Mouse (Mus musculus): Measurements from ENCODE around the gene Dip2b. TPM values are rescaled to one million over a fixed set of nuclear protein-coding genes. Genes with fewer than 3 reads are reported as not detected.

The Dip2b gene
- total and polyA plus RNA-seq, 3 experiments, result 13.9 to 68.9 (median 15.4) TPM

GRCm38 (mm10) chr15:100199790-100200189 lies 161.3 kb downstream of the Dip2b start:
- no peaks in the 10 kb centered on the region for H3K27me3 ChIP-seq (ENCODE audit: control insufficient read depth in 1 of 2, insufficient read depth in 2 of 2, low read length in 2 of 2)

GRCm38 (mm10) chr15:100201806-100202205 lies 163.3 kb downstream of the Dip2b start:
- Histone ChIP-seq H3K27ac (ENCODE audit: control insufficient read depth, low read depth, low read length) (no peak overlapping the region), H3K9me3 (replicated peaks; ENCODE audit: insufficient read depth, low read length) (no peaks in the 10 kb centered on the region), H3K4me3 (ENCODE audit: control insufficient read depth in 1 of 2, insufficient read depth in 1 of 2, low read depth in 2 of 2, low read length in 2 of 2) (no peak overlapping the region), H3K9ac (ENCODE audit: control insufficient read depth, low read depth, low read length, poor library complexity, severe bottlenecking) (no peak overlapping the region), H3K79me2 (ENCODE audit: control insufficient read depth, insufficient read depth, low read length, poor library complexity) (no peaks in the 10 kb centered on the region), H3K4me1 (ENCODE audit: control insufficient read depth in 1 of 2, insufficient read depth in 2 of 2, low read length in 2 of 2) (no peaks in the 10 kb centered on the region), H3K36me3 (ENCODE audit: control insufficient read depth in 1 of 2, insufficient read depth in 2 of 2, low read length in 2 of 2) (no peaks in the 10 kb centered on the region), H3K27me3 (ENCODE audit: control insufficient read depth in 1 of 2, insufficient read depth in 2 of 2, low read length in 2 of 2) (no peaks in the 10 kb centered on the region)
- no peak for DNase-seq (ENCODE audit: low read depth, low spot score)
- no peak for TF ChIP-seq MAFK (IDR thresholded peaks at IDR 0.05; ENCODE audit: borderline replicate concordance, low read depth, low read length)
- TF ChIP-seq POLR2A (IDR thresholded peaks at IDR 0.05; ENCODE audit: control insufficient read depth in 1 of 2, insufficient read depth in 1 of 2, low read depth in 1 of 2, low read length in 2 of 2, poor library complexity in 1 of 2), result no peak
- TF ChIP-seq NELFE (IDR thresholded peaks at IDR 0.05; ENCODE audit: low read depth, low read length), result no peak
- TF ChIP-seq ELF1 (IDR thresholded peaks at IDR 0.05; ENCODE audit: low read depth, low read length), result no peak
- no peak for TF ChIP-seq RCOR1 (IDR thresholded peaks at IDR 0.05; ENCODE audit: low read depth, low read length)
- TF ChIP-seq TBP (IDR thresholded peaks at IDR 0.05; ENCODE audit: low read depth, low read length), result no peak
- TF ChIP-seq UBTF (IDR thresholded peaks at IDR 0.05; ENCODE audit: borderline replicate concordance, insufficient read depth, low read depth, low read length), result no peak
- no peak for TF ChIP-seq HCFC1 (IDR thresholded peaks at IDR 0.05; ENCODE audit: low read depth, low read length)
- TF ChIP-seq CHD1 (IDR thresholded peaks at IDR 0.05; ENCODE audit: low read depth, low read length), result no peak
- no peak for TF ChIP-seq MEF2A (IDR thresholded peaks at IDR 0.05; ENCODE audit: extremely low read depth, insufficient replicate concordance, low read depth, low read length, poor library complexity, severe bottlenecking)
- TF ChIP-seq SIN3A (IDR thresholded peaks at IDR 0.05; ENCODE audit: low read length), result no peak
- no peak for TF ChIP-seq SMC3 (IDR thresholded peaks at IDR 0.05; ENCODE audit: low read depth, low read length)
- no peak for TF ChIP-seq CHD2 (IDR thresholded peaks at IDR 0.05; ENCODE audit: low read length)
- TF ChIP-seq MYB (IDR thresholded peaks at IDR 0.05; ENCODE audit: low read depth, low read length), result no peak
- TF ChIP-seq ZC3H11A (IDR thresholded peaks at IDR 0.05; ENCODE audit: low read depth, low read length), result no peak
- no peak for TF ChIP-seq EP300 (IDR thresholded peaks at IDR 0.05; ENCODE audit: low read depth in 1 of 2, low read length in 2 of 2)
- TF ChIP-seq BHLHE40 (IDR thresholded peaks at IDR 0.05; ENCODE audit: borderline replicate concordance, low read depth, low read length), result no peak
- TF ChIP-seq RAD21 (IDR thresholded peaks at IDR 0.05; ENCODE audit: low read depth, low read length), result no peak
- no peak for TF ChIP-seq CTCF (IDR thresholded peaks at IDR 0.05 in 2 of 3, conservative IDR thresholded peaks at IDR 0.05 in 1 of 3; ENCODE audit: control insufficient read depth in 1 of 3, insufficient read depth in 1 of 3, low read depth in 2 of 3, low read length in 3 of 3, poor library complexity in 1 of 3, severe bottlenecking in 1 of 3)

More at GRCm38 (mm10) chr15:100199790-100200189, 161.3 kb downstream of the Dip2b start:
- no peak overlapping the region for H3K4me3 ChIP-seq (ENCODE audit: control insufficient read depth in 1 of 2, insufficient read depth in 1 of 2, low read depth in 2 of 2, low read length in 2 of 2)
- DNase-seq (ENCODE audit: low read depth, low spot score), result no peak
- no peak overlapping the region for H3K9ac ChIP-seq (ENCODE audit: control insufficient read depth, low read depth, low read length, poor library complexity, severe bottlenecking)
- no peaks in the 10 kb centered on the region; a peak in 1 of 4 replicates for H3K36me3 ChIP-seq (ENCODE audit: control insufficient read depth in 1 of 2, insufficient read depth in 2 of 2, low read length in 2 of 2)
- no peaks in the 10 kb centered on the region for H3K79me2 ChIP-seq (ENCODE audit: control insufficient read depth, insufficient read depth, low read length, poor library complexity)
- no peaks in the 10 kb centered on the region for H3K4me1 ChIP-seq (ENCODE audit: control insufficient read depth in 1 of 2, insufficient read depth in 2 of 2, low read length in 2 of 2)
- H3K9me3 ChIP-seq (replicated peaks; ENCODE audit: insufficient read depth, low read length), result no peaks in the 10 kb centered on the region
- H3K27ac ChIP-seq (ENCODE audit: control insufficient read depth, low read depth, low read length), result no peak overlapping the region
- no peak for TF ChIP-seq MXI1 (IDR thresholded peaks at IDR 0.05; ENCODE audit: low read depth, low read length)
- TF ChIP-seq MAZ (IDR thresholded peaks at IDR 0.05; ENCODE audit: low read depth, low read length), result no peak
- no peak for TF ChIP-seq CTCF (IDR thresholded peaks at IDR 0.05 in 2 of 3, conservative IDR thresholded peaks at IDR 0.05 in 1 of 3; ENCODE audit: control insufficient read depth in 1 of 3, insufficient read depth in 1 of 3, low read depth in 2 of 3, low read length in 3 of 3, poor library complexity in 1 of 3, severe bottlenecking in 1 of 3)
- no peak for TF ChIP-seq USF2 (IDR thresholded peaks at IDR 0.05; ENCODE audit: borderline replicate concordance in 1 of 2, insufficient read depth in 1 of 2, low read depth in 1 of 2, low read length in 2 of 2)
- no peak for TF ChIP-seq ZC3H11A (IDR thresholded peaks at IDR 0.05; ENCODE audit: low read depth, low read length)
